Mouse (Mus musculus) left cerebral cortex, adult 9 months (tissue): ENCODE results near the gene Srgap1.

ENCODE experiments used
- DNase-seq, 2 experiments: peaks; one replicate each; pipeline ENCODE4 v3.0.0; 2022; ENCODE audit warnings: low spot score in 2 of 2

The Srgap1 gene

DNA sequence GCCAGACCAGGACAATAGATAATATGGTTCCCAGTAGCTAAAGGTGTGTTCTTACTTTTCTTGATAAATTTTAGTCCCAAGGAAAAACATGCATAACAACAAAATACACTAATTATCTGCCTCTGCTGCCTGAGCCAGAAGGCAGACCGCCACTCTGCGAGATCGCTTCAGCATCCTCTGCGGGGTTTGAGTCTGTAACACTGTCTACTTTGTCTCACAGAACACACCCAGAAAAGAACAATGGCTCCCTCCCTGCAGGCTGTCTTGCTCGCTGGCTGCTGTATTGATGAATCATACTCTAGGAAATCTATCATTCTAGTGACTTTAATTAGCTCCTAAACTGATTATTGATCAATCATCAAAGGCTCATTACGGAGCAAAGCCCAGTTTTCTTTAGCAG is 164.7 kb downstream of the Srgap1 start:
- DNase-seq, result peak in 1 of 2 experiments; percentile 30

DNA sequence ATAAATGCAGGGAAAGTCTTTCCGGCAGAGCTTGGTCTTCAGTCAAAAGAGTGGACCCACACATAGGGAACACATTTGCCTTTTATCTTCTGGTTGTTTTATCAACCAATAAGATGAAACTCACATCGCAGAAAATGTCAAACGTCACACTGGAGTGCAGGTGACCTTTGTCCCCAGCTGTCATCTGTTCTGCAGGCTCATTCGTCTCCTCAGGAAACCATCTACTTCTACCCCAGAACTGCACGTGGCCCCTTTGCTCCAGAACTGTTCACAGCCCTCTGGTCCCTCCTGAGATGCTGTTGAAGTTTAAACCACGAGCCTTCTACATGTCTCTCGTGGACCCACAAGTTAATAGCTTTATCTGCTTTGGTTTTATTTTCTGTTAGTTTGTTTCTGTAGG is 168.3 kb downstream of the Srgap1 start:
- DNase-seq, result no peak

- no peak for DNase-seq
Measured at GRCm38 (mm10) chr10:121877906-121878305, 169.2 kb downstream of the Srgap1 start.

DNA sequence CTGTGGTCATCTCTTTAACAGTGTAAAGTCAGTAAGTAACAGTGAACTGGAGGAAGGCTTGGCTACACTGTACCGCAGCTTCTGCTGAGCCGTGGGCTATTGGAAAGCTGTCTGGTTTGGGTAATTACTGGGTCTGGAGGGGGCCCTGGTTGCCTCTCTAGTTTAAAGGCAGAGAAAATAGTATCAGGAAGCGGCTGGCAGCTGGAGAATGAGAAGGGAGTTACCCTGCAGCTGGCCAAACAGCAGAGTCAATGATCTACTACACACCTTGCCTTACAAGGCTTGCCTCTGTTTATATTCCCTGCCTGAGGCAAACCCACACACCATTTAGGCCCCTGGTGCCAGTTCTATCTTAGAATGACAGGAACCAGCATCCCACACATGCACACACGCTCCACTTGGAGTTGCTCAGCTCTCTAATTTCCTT is 174.0 kb downstream of the Srgap1 start:
- no peak for DNase-seq

- no peak for DNase-seq
Measured at GRCm38 (mm10) chr10:121869941-121870340, 177.2 kb downstream of the Srgap1 start.

GRCm38 (mm10) chr10:121868255-121868654 is 178.9 kb downstream of the Srgap1 start:
- DNase-seq, result no peak

GRCm38 (mm10) chr10:121865503-121866239 is 181.4 kb downstream of the Srgap1 start:
- DNase-seq, result no peak

DNA sequence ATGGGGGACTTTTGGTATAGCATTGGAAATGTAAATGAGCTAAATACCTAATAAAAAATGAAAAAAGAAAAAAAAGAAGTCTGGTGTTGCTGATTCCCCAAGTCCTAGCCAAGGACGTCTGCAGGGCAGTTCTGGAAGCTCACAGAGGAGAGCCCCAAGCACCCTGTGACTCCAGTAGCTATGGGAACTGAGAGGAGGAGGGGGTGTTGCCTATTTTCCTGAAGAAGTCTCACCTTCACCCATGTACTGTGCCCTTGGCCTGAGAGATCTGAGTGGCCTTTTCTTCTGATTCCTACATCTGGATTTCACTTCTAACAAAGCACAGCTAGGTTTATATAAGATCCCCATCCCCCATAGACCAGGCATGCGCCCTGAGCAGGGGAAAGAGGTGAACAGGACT is 186.2 kb downstream of the Srgap1 start:
- DNase-seq, result no peak

DNA sequence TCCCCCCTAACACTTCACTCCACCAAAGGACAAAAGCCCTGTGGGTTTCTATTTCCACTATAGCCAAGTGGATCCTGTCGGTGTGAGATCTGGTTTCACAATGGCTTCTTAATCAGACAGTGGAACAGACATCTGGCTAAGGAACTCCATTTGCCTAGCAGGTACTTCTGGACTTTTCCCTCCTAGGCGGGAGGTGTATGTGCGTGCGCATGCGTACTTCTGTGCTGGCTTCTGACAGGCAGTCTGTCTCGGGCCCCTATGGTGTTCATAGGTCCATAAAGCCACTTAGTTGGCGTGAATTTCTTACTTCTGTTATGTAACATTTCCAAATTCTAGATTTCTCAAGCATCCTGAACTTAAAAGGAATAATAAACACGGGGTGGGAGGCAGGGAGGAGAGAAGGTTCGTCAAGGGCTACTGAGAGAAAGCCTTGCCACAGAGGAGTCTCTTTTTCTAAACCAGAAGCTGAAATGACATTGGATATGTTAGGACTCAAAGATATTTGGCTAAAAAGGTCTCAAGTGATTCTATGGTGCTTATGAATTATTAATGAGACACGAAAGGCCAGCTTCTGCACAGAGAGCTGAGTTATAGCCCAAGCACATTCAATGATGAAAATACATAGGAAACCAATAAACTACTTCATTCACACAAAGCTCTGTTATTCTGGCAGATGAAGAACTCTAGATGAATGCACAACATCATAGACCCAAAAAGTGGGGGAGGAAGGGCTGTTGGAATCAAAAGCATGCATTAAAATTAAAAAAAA is 187.1 kb downstream of the Srgap1 start:
- no peak for DNase-seq

GRCm38 (mm10) chr10:121858911-121859310 is 188.2 kb downstream of the Srgap1 start:
- peak in 1 of 2 experiments; percentile 25 for DNase-seq

DNA sequence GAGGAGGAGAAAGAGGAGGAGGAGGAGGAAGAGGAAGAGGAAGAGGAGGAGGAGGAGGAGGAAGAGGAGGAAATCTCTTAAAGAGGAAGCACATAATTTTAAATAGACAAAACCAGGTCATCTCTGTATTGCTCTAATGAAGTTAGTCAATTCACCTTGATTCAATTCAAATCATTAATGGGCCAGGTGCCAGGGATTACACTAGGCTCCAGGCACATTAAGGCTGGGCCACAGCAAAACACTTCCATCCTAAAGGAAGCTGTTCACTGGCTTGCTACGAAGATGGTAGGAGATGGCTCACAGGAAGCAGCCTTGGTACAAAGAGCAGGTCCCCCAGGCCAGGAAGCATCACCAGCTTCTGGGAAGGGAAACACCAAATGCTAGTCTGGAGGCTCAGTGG is 189.0 kb downstream of the Srgap1 start:
- DNase-seq, result no peak

DNA sequence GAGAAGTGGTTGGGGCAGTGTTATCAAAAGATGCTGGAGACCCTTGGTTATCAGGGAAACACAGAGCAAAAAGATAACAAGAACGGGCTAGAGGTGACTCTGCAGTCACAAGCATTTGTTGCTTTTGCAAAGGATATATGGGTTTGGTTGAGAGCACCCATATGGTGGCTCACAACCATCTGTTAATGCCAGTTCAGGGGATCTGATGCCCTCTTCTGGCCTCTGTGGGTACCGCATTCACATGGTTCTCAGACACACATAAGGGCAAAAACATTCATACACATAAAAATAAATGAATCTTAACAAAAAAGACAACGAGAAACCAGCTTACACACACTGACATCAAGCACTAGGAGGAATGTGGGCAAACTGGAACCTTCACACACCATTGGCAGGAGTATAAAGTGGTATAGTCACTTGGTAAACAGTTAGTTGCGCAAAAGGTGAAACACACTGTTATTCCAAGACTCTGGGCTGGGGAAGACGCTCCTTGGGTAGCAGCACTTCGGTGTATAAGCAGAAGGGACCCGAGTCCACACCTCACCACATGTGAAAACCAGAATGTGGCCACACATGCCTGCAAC is 191.2 kb downstream of the Srgap1 start:
- DNase-seq, result no peak

- DNase-seq, result no peak
Measured at GRCm38 (mm10) chr10:121853385-121853808, 193.7 kb downstream of the Srgap1 start.

- DNase-seq, result no peak
Measured at GRCm38 (mm10) chr10:121849496-121849895, 197.6 kb downstream of the Srgap1 start.

GRCm38 (mm10) chr10:121845677-121846076 is 201.4 kb downstream of the Srgap1 start:
- DNase-seq, result no peak

DNA sequence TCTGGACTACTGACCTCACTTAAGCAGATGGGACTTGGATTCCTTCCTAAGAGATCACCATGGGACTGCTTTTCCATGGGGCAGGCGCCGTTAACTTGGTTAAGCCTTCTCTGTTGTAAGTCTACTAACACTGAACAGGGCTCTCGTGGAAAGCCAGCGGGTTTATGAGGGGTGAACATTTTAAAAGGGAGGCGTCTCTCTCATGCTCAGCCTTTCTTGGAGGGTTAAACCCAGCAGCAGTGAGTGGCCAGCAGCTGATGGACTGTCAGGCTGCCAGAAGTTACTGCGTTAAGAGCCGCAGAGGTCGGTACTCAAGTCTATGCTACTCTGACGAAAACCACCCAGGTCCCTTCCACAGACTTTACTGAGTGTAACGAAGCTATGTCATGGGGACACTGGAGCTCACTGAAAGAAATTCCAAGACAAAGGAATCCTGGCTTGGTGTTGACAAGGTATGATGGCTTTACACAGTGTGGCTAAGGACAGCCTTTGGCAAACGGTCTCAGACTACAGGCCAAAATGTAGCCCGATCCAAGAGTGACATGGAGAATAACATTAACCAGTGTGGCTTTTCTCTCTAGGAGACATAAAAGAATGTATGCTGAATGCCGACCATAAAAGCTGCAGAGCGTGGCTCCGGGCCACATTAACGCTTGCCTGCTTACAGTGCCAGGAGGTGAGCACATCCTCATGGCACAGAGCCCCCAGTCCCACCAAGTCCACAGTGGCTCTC is 209.8 kb downstream of the Srgap1 start:
- DNase-seq, result no peak

- peak in 1 of 2 experiments; percentile 47 for DNase-seq
Measured at GRCm38 (mm10) chr10:121836507-121837165, 210.5 kb downstream of the Srgap1 start.

DNA sequence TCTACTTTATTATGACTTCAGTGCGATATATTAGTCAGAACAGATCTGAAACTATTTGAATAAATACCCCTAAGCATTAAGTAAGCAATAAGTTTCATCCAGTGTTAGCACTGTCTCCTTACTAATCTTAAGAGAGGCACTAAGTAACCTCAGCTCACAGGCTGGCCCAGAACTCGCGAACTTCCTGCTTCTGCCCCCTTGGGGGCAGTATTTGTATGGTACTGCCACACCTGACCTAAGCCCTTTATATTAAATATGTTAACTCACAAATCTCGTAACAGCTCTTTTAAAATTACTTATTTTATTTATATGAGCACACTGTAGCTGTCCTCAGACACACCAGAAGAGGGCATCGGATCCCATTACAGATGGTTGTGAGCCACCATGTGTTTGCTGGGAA is 213.7 kb downstream of the Srgap1 start:
- no peak for DNase-seq

DNA sequence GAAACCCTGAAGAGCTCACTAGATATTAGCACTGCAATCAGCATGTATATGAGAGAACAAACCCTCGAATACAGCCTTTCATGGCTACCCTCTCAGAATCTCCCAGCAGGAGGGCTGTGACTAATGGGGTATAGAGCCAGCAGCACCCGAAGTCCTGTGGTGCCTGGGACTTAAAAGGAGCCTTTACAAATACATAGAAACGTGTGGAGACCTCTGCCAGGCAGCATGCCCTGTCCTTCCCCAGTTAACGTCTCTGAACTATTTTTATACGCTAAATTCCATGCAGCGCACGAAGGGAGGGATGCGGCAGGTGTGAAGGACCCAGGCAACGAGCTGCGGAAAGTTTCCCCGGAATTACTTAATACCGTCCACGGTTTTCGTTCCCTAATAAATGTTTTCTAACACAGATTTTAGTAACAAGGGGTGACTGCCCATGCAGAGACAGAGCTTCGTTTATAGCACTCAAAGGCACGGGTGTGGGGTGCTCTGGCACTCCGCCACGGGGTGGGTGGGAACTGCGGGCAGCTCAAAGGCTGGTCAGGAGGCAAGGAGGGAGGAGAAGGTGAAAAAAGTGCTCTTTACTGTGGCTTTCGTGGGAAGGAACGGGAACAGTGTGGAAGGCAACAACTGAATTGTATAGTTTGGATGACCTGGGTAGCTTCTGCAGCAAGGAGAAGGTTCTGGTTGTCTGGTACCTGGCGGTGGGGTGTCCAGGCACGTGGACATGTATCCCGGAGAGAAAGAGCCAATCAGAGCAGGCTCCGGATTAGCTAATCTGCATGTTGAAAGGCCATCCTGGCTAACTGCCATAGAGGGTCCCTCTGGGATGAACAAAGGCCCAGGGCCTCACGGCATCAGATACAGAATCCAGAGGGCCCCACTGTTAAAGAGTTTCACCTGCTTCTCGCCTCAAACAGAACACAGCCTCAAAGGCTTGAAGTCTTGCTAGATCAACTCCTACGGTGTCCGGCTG is 216.5 kb downstream of the Srgap1 start:
- no peak for DNase-seq

DNA sequence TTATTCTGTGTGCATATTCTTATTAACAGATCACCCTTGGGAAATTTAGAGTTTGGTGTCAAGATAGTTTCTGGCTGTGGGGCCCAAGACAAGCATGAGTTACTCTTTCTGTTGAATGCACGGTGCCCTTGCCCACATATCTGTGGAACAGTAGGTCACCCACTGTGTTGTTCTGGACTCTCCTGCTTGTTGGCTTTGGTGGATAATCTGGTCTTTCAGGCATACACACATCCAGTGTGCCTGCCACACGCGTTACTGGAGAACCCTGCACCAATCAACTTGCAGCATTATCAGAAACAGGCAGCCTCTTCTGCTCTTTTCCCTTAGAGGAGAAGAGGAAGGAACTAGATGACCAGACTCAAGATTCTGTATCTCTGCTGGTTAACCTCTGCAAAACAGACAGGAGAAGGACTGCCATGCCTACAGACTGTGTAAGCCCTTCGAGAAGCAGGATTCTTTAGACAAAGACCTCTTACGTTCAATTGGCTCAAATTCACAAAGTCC is 217.3 kb downstream of the Srgap1 start:
- DNase-seq, result no peak
